Mouse (Mus musculus) ES-E14 (cell line): ENCODE data around the gene Acot13. TPM values are rescaled to one million over a fixed set of nuclear protein-coding genes. Genes with fewer than 3 reads are reported as not detected.
A peak's percentile ranks its signal among the peaks of the same experiment; 100 is the strongest.
"Not testable (repeated sequence)": the region's sequence is repeated elsewhere in the genome, so short reads cannot be mapped to it uniquely, and the experiment has no call there.

Experiments used
- DNase-seq: peaks from one replicate; pipeline ENCODE4 v3.0.0-alpha.2; 2013; ENCODE audit warnings: low read depth, low spot score
- H3K27ac ChIP-seq: 2 replicates; pipeline ENCODE4 v1.5.1; 2012; ENCODE audit warnings: low read depth, mild to moderate bottlenecking, low read length, moderate library complexity, mixed read lengths; ENCODE audit not compliant: poor library complexity, insufficient read depth, severe bottlenecking
- H3K36me3 ChIP-seq: 2 replicates; pipeline ENCODE4 v1.6.1; 2012; ENCODE audit warnings: mild to moderate bottlenecking, low read length, moderate library complexity, mixed read lengths; ENCODE audit not compliant: control insufficient read depth, poor library complexity, insufficient read depth, severe bottlenecking
- H3K4me1 ChIP-seq, 2 experiments: fragments of 150-350 bp in 1 of 2; sonication (generic) in 1 of 2; 2 replicates each; pipeline ENCODE4 v1.6.1; 2012; ENCODE audit warnings: low read length in 2 of 2, mild to moderate bottlenecking in 1 of 2, mixed read lengths in 1 of 2; ENCODE audit not compliant: control insufficient read depth in 2 of 2, insufficient read depth in 2 of 2, poor library complexity in 1 of 2
- H3K4me3 ChIP-seq, 2 experiments: fragments of 150-350 bp in 1 of 2; sonication (generic) in 1 of 2; 2 replicates each; pipeline ENCODE4 v1.5.1; 2012; ENCODE audit warnings: low read length in 2 of 2, low read depth in 1 of 2, mild to moderate bottlenecking in 1 of 2, mixed read lengths in 1 of 2; ENCODE audit not compliant: insufficient read depth in 1 of 2, poor library complexity in 1 of 2, severe bottlenecking in 1 of 2
- H3K9ac ChIP-seq: 2 replicates; pipeline ENCODE4 v1.6.1; 2012; ENCODE audit warnings: low read depth, mild to moderate bottlenecking, low read length, mixed read lengths; ENCODE audit not compliant: poor library complexity, insufficient read depth, severe bottlenecking
- H3K9me3 ChIP-seq: fragments of 150-350 bp; sonication (generic); 2 replicates; pipeline ENCODE4 v1.6.1; 2012; ENCODE audit warnings: low read depth, mild to moderate bottlenecking, low read length; ENCODE audit not compliant: control insufficient read depth, insufficient read depth
- CHD2 ChIP-seq: IDR thresholded peaks from 2 replicates; pipeline ENCODE4 v1.6.1; 2014; ENCODE audit warnings: mild to moderate bottlenecking, low read depth, low read length, inconsistent platforms
- HCFC1 ChIP-seq: IDR thresholded peaks from 2 replicates; pipeline ENCODE4 v1.6.1; 2012; ENCODE audit warnings: low read length, inconsistent platforms, borderline replicate concordance; ENCODE audit not compliant: insufficient read depth
- MAFK ChIP-seq: IDR thresholded peaks from 2 replicates; pipeline ENCODE4 v1.6.1; 2014; ENCODE audit warnings: mild to moderate bottlenecking, low read depth, low read length, inconsistent platforms; ENCODE audit not compliant: insufficient read depth
- ZC3H11A ChIP-seq: IDR thresholded peaks from 2 replicates; pipeline ENCODE4 v1.6.1; 2012; ENCODE audit warnings: low read depth, mild to moderate bottlenecking, inconsistent platforms, low read length, borderline replicate concordance
- ZNF384 ChIP-seq: IDR thresholded peaks from 2 replicates; pipeline ENCODE4 v1.6.1; 2012; ENCODE audit warnings: low read depth, low read length, inconsistent platforms
- in situ Hi-C, 2 experiments: fragments of 600-800 bp; cut with MboI; formaldehyde crosslinking; loops; one replicate each; pipeline ENCODE4 v1.15.1; 2025; ENCODE audit warnings: low sequenced_read_pairs in 2 of 2, inconsistent platforms in 1 of 2; ENCODE audit not compliant: unreplicated experiment in 2 of 2
- total RNA-seq: library from RNA; depleted of rRNA; stranded (reverse); fragments of 300-350 nt; gene quantifications from 2 replicates; pipeline ENCODE4 v1.2.3, GENCODE M21; 2012; rRNA removed

The Acot13 gene
- total RNA-seq, 1 experiment, result 18.3 TPM

GRCm38 (mm10) chr13:24778706-24779380 lies 52.5 kb downstream of the Acot13 start:
- in situ Hi-C loops, result no loop called here

GRCm38 (mm10) chr13:24778026-24778425 lies 53.3 kb downstream of the Acot13 start:
- H3K27ac ChIP-seq, result no peak overlapping the region
- TF ChIP-seq ZC3H11A (no peak), ZNF384 (no peak), CHD2 (no peak), HCFC1 (no peak), MAFK (no peak)
- in situ Hi-C loops, result no loop called here
- H3K4me1 ChIP-seq, result no peaks in the 10 kb centered on the region
- no peak overlapping the region for H3K4me3 ChIP-seq
- H3K9ac ChIP-seq, result no peak overlapping the region
- no peaks in the 10 kb centered on the region for H3K9me3 ChIP-seq
- no peak for DNase-seq
- H3K36me3 ChIP-seq, result no peaks in the 10 kb centered on the region

More at GRCm38 (mm10) chr13:24778706-24779380, 52.5 kb downstream of the Acot13 start:
- H3K9ac ChIP-seq, result no peak overlapping the region
- H3K36me3 ChIP-seq, result no peaks in the 10 kb centered on the region
- H3K4me3 ChIP-seq, result no peak overlapping the region
- no peak for TF ChIP-seq ZNF384
- no peak for TF ChIP-seq ZC3H11A
- no peak for TF ChIP-seq HCFC1
- no peak for TF ChIP-seq CHD2
- no peak for TF ChIP-seq MAFK
- no peaks in the 10 kb centered on the region for H3K9me3 ChIP-seq
- no peaks in the 10 kb centered on the region for H3K4me1 ChIP-seq
- no peak overlapping the region for H3K27ac ChIP-seq
- no peak for DNase-seq

DNA sequence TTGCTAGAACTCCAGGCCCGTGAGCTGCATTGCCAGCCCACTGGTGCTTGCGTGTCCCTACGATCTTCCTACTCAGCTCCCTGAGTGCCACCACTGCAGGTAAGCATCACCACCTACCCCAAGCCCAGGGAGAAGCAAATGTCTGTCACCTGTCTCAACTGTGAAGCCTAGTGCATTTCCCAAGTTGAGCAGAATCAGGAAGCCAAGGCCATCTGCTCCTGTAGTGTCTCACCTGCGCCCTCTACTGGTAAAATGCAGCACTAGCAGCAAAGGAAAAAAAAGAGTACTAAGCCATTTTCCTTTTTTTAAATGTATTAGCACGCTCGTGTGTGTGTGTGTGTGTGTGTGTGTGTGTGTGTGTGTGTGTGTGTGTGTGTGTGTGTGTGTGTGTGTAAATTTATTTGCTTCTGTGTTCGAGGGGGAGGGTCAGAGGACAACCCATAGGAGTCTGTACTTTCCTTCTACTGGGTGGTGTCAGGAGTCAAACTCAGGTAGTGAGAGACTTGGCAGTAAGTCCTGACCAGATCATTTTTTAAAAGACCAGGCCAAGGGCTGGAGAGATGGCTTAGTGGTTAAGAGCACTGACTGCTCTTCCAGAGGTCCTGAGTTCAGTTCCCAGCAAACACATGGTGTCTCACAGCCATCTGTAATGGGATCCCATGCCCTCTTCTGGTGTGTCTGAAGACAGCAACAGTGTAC lies 55.0 kb downstream of the Acot13 start:
- no peak for TF ChIP-seq HCFC1
- peak; percentile 73; the same call in 1 of the 2 replicates for TF ChIP-seq ZC3H11A
- peak; percentile 89 for TF ChIP-seq ZNF384

GRCm38 (mm10) chr13:24771482-24771881 lies 59.9 kb downstream of the Acot13 start:
- H3K9ac ChIP-seq, H3K27ac ChIP-seq, H3K36me3 ChIP-seq, DNase-seq, H3K4me3 ChIP-seq, in situ Hi-C loops, H3K4me1 ChIP-seq, H3K9me3 ChIP-seq: not testable (repeated sequence)

More for the DNA sequence above, 55.0 kb downstream of the Acot13 start:
- Histone ChIP-seq H3K9me3 (no peaks in the 10 kb centered on the region), H3K27ac (no peak overlapping the region), H3K9ac (no peak overlapping the region), H3K4me1 (no peaks in the 10 kb centered on the region), H3K4me3 (no peak overlapping the region), H3K36me3 (no peaks in the 10 kb centered on the region)
- peak; percentile 55 for DNase-seq
- in situ Hi-C loops, result no loop called here

Other genes starting within 250 kb of the Acot13 start
- 0.21 and 0.71 TPM in 2 replicates for gene Ripor2, start 249.4 kb downstream of the Acot13 start, total RNA-seq
- 0.26 TPM in 1 of 2 replicates, not detected in the other for gene Armh2, start 90.3 kb downstream of the Acot13 start, total RNA-seq
- gene Gmnn, start 69.6 kb downstream of the Acot13 start, total RNA-seq, result 77.6 and 98.6 TPM in 2 replicates
- 30.2 and 37.9 TPM in 2 replicates for gene BC005537, start 29.9 kb downstream of the Acot13 start, total RNA-seq
- gene Tdp2, start 139 bp upstream of the Acot13 start, total RNA-seq, result 45.7 and 52.7 TPM in 2 replicates
- 0.31 and 0.79 TPM in 2 replicates for gene D130043K22Rik, start 13.6 kb upstream of the Acot13 start, total RNA-seq
- gene Aldh5a1, start 106.1 kb upstream of the Acot13 start, total RNA-seq, result 2.3 and 3.0 TPM in 2 replicates
- gene Gpld1, start 111.6 kb upstream of the Acot13 start, total RNA-seq, result 0.67 and 0.69 TPM in 2 replicates
- 18.3 TPM in 2 replicates for gene Mrs2, start 188.8 kb upstream of the Acot13 start, total RNA-seq
- gene Dcdc2a, start 224.5 kb upstream of the Acot13 start, total RNA-seq, result 0.16 and 0.67 TPM in 2 replicates